ENCODE assay signal across 21 mouse cellular contexts in genomic region chr7:101939758-101940157, GRCm38 (mm10). TPM values are rescaled to one million over a fixed set of nuclear protein-coding genes. Genes with fewer than 3 reads are reported as not detected.
DNase-seq lines count a peak whose midpoint lies in the region; ATAC-seq and TF ChIP-seq lines count a peak whose summit lies in the region.
"Had no signal": no experiment of that assay in that cellular context is flagged by ENCODE, and none has a peak within 500 bp of the region (broad histone marks: within the 10 kb centered on the region; RNA-seq: fewer than 3 reads in every experiment).

No protein-coding gene starts in this region.

- peak; percentile 56 for DNase-seq in liver, adult 2 months (ENCODE audit: extremely low read depth, low read depth, low spot score)
- peak; percentile 47 to 71 for DNase-seq in kidney, postnatal 25 days
- no peak for DNase-seq in heart, postnatal 14 days
- DNase-seq in frontal cortex, postnatal 14 days (ENCODE audit: low spot score in 2 of 2): no peak
- DNase-seq: adrenal gland, adult 2 months; adrenal gland, postnatal 25 days; cerebellum, adult 18-20 months; cerebellum, adult 9-11 months; cerebellum, postnatal 36 days; gastrocnemius, postnatal 10 days; heart, adult 18-20 months; heart, postnatal 10 days had no signal

- H3K9ac ChIP-seq in liver, adult 2 months (ENCODE audit: low read depth, low read length): no peak overlapping the region
- H3K9ac ChIP-seq in liver, embryonic 12.5 days: no peak overlapping the region
- no peak overlapping the region for H3K9ac ChIP-seq in kidney, embryonic 16.5 days (replicated peaks; ENCODE audit: low read length)
- H3K9ac ChIP-seq: hindbrain, embryonic 14.5 days had no signal

- no peaks in the 10 kb centered on the region for H3K9me3 ChIP-seq in liver, embryonic 12.5 days (replicated peaks)
- H3K9me3 ChIP-seq in kidney, embryonic 16.5 days (ENCODE audit: low read length): no peaks in the 10 kb centered on the region
- H3K9me3 ChIP-seq: embryonic facial prominence, embryonic 10.5 days; forebrain, embryonic 10.5 days; heart, embryonic 10.5 days; hindbrain, embryonic 10.5 days had no signal

- intact Hi-C loops in heart, postnatal 14 days (cut with DNase I): no loop called here

- no peak for TF ChIP-seq POLR2A in liver, adult 2 months (IDR thresholded peaks at IDR 0.05; ENCODE audit: extremely low read depth, insufficient read depth, low read length)

- no peak overlapping the region for H3K4me2 ChIP-seq in liver, embryonic 12.5 days
- H3K4me2 ChIP-seq in kidney, embryonic 16.5 days (replicated peaks; ENCODE audit: low read depth, low read length): no peak overlapping the region
- H3K4me2 ChIP-seq: hindbrain, embryonic 14.5 days had no signal

- no peak for ATAC-seq in liver, embryonic 12.5 days
- 0 out of 2 replicates have a peak, but pooled peaks have one; percentile 51 for ATAC-seq in kidney, embryonic 16.5 days (ENCODE audit: low FRiP score, low TSS enrichment)
- ATAC-seq in frontal cortex, adult (ENCODE audit: low TSS enrichment): no peak
- ATAC-seq: forebrain, embryonic 14.5 days had no signal

- TF ChIP-seq CTCF in liver, adult 2 months (IDR thresholded peaks at IDR 0.05; ENCODE audit: low read depth, low read length): no peak

- 44% methylated on average over 4 of the region's 4 CpGs for WGBS in liver, adult 2 months
- WGBS in liver, embryonic 12.5 days (ENCODE audit: insufficient replicate concordance): 88% methylated on average over 4 of the region's 4 CpGs
- 87% methylated on average over 4 of the region's 4 CpGs for WGBS in kidney, embryonic 16.5 days

- no peaks in the 10 kb centered on the region; the same call in 1 of the 2 replicates for H3K4me1 ChIP-seq in liver, adult 2 months (ENCODE audit: control insufficient read depth, insufficient read depth, low read length)
- H3K4me1 ChIP-seq in liver, embryonic 12.5 days: peaks cover 72% of the 10 kb centered on the region
- H3K4me1 ChIP-seq in kidney, embryonic 16.5 days (ENCODE audit: insufficient read depth, low read length): peaks cover 11% of the 10 kb centered on the region; the same call in 1 of the 2 replicates
- H3K4me1 ChIP-seq: heart, embryonic 10.5 days had no signal

- H3K79me2 ChIP-seq in liver, adult 2 months (ENCODE audit: control insufficient read depth, insufficient read depth, low read length): peaks cover 31% of the 10 kb centered on the region; the same call in 1 of the 2 replicates

- no peak overlapping the region for H3K4me3 ChIP-seq in liver, adult 2 months (ENCODE audit: insufficient read depth, low read depth, low read length)
- no peak overlapping the region for H3K4me3 ChIP-seq in liver, embryonic 12.5 days
- H3K4me3 ChIP-seq in kidney, embryonic 16.5 days (ENCODE audit: low read length): no peak overlapping the region
- H3K4me3 ChIP-seq: embryonic facial prominence, embryonic 10.5 days; forebrain, embryonic 10.5 days; heart, embryonic 10.5 days; hindbrain, embryonic 10.5 days had no signal

- H3K36me3 ChIP-seq in liver, adult 2 months (ENCODE audit: control insufficient read depth, insufficient read depth, low read length): no peaks in the 10 kb centered on the region
- H3K36me3 ChIP-seq in liver, embryonic 12.5 days: peaks cover 41% of the 10 kb centered on the region
- 0 out of 2 replicates have a peak, but pooled peaks cover 3% of the 10 kb centered on the region for H3K36me3 ChIP-seq in kidney, embryonic 16.5 days (ENCODE audit: insufficient read depth, low read length)

- H3K27me3 ChIP-seq in liver, adult 2 months (ENCODE audit: control insufficient read depth, insufficient read depth, low read length): no peaks in the 10 kb centered on the region
- no peaks in the 10 kb centered on the region for H3K27me3 ChIP-seq in liver, embryonic 12.5 days (replicated peaks)
- H3K27me3 ChIP-seq in kidney, embryonic 16.5 days (ENCODE audit: insufficient read depth, low read length): no peaks in the 10 kb centered on the region

- H3K27ac ChIP-seq in liver, adult 2 months (replicated peaks; ENCODE audit: insufficient read depth, low read depth, low read length): no peak overlapping the region
- no peak overlapping the region for H3K27ac ChIP-seq in liver, embryonic 12.5 days
- no peak overlapping the region for H3K27ac ChIP-seq in kidney, embryonic 16.5 days (ENCODE audit: low read length)
- H3K27ac ChIP-seq: embryonic facial prominence, embryonic 10.5 days; forebrain, embryonic 10.5 days; heart, embryonic 10.5 days; hindbrain, embryonic 10.5 days; hindbrain, embryonic 14.5 days had no signal

RNA-seq across cellular contexts. Expression of gene Numa1, which starts 5.8 kb away (rescaled TPM):
- 31.8 and 34.8 TPM in 2 replicates for total RNA-seq in liver, adult 2 months (2014; rRNA removed)
- 22.2 and 26.7 TPM in 2 replicates for polyA plus RNA-seq in liver, adult 2 months (2012; rRNA removed)
- 48.7 and 53.0 TPM in 2 replicates for polyA plus RNA-seq in liver, embryonic 12.5 days (2016; fragmentation: Nextera tagmentation; extraction: Ambion mirVana)
- 72.1 and 75.6 TPM in 2 replicates for polyA plus RNA-seq in kidney, embryonic 16.5 days (2015; fragmentation: Nextera tagmentation; extraction: Ambion mirVana)
- total RNA-seq in heart, postnatal 14 days (2021): 10 to 100 TPM; 90.0 to 95.3 TPM

RNA-seq across cellular contexts. Expression of gene Lrrc51, which starts 6.1 kb away (rescaled TPM):
- 3.1 and 3.3 TPM in 2 replicates for total RNA-seq in liver, adult 2 months (2014; rRNA removed)
- polyA plus RNA-seq in liver, adult 2 months (2012; rRNA removed): 5.2 and 5.3 TPM in 2 replicates
- 2.8 and 3.6 TPM in 2 replicates for polyA plus RNA-seq in liver, embryonic 12.5 days (2016; fragmentation: Nextera tagmentation; extraction: Ambion mirVana)
- polyA plus RNA-seq in kidney, embryonic 16.5 days (2015; fragmentation: Nextera tagmentation; extraction: Ambion mirVana): 10.8 and 13.9 TPM in 2 replicates
- 1 to 10 TPM; 2.9 to 3.9 TPM for total RNA-seq in heart, postnatal 14 days (2021)

RNA-seq across cellular contexts. Expression of gene Tomt, which starts 33.6 kb away (rescaled TPM):
- total RNA-seq in liver, adult 2 months (2014; rRNA removed): 0.07 TPM in 1 of 2 replicates, not detected in the other
- 0.19 and 0.22 TPM in 2 replicates for polyA plus RNA-seq in liver, adult 2 months (2012; rRNA removed)
- 0.14 and 0.30 TPM in 2 replicates for polyA plus RNA-seq in liver, embryonic 12.5 days (2016; fragmentation: Nextera tagmentation; extraction: Ambion mirVana)
- polyA plus RNA-seq in kidney, embryonic 16.5 days (2015; fragmentation: Nextera tagmentation; extraction: Ambion mirVana): 0.33 and 0.59 TPM in 2 replicates
- total RNA-seq in heart, postnatal 14 days (2021): not detected
- total RNA-seq: adrenal gland, adult 2 months; adrenal gland, postnatal 25 days; gastrocnemius, postnatal 10 days; heart, adult 18-20 months; heart, postnatal 10 days had no signal
- polyA plus RNA-seq: adrenal gland, adult 2 months had no signal

RNA-seq across cellular contexts. Expression of gene Lamtor1, which starts 34.1 kb away (rescaled TPM):
- 64.1 and 75.7 TPM in 2 replicates for total RNA-seq in liver, adult 2 months (2014; rRNA removed)
- 159 and 171 TPM in 2 replicates for polyA plus RNA-seq in liver, adult 2 months (2012; rRNA removed)
- 82.3 and 82.5 TPM in 2 replicates for polyA plus RNA-seq in liver, embryonic 12.5 days (2016; fragmentation: Nextera tagmentation; extraction: Ambion mirVana)
- 174 and 183 TPM in 2 replicates for polyA plus RNA-seq in kidney, embryonic 16.5 days (2015; fragmentation: Nextera tagmentation; extraction: Ambion mirVana)
- 10 to 100 TPM; 90.2 to 100.0 TPM for total RNA-seq in heart, postnatal 14 days (2021)

Comparison
In these comparisons a context has a peak if more than half of its experiments do, and no peak if none do; other contexts are left out.
1. DNase-seq: peak in liver, adult 2 months (single experiment) and kidney, postnatal 25 days (2 of 2); none in heart, postnatal 14 days (0 of 2) and frontal cortex, postnatal 14 days (0 of 2).